Mouse (Mus musculus): ENCODE results near the gene Sp6. TPM values are rescaled to one million over a fixed set of nuclear protein-coding genes. Genes with fewer than 3 reads are reported as not detected.

Gene Sp6
- polyA plus RNA-seq, 1 experiment from 2014 or later, result 0.07 TPM

- peaks cover 8% of the 10 kb centered on the region; the same call in 1 of the 2 replicates for H3K4me1 ChIP-seq (ENCODE audit: insufficient read depth)
- TF ChIP-seq EP300 (IDR thresholded peaks at IDR 0.05; ENCODE audit: low read depth), result no peak
- TF ChIP-seq CTCF (IDR thresholded peaks at IDR 0.05; ENCODE audit: low read depth), result no peak
- DNase-seq, result no peak
- H3K4me2 ChIP-seq (ENCODE audit: low read depth, low read length), result peak overlapping the region; percentile 55
- 27% methylated on average over 17 of the region's 17 CpGs for WGBS (ENCODE audit: insufficient replicate concordance)
- no peak; the same call in 1 of the 2 replicates for ATAC-seq
- H3K9ac ChIP-seq (replicated peaks), result peak overlapping the region; percentile 32
- H3K27me3 ChIP-seq (ENCODE audit: insufficient read depth, low read length), result peaks cover 22% of the 10 kb centered on the region
- H3K36me3 ChIP-seq (replicated peaks; ENCODE audit: insufficient read depth, low read length), result no peaks in the 10 kb centered on the region
- H3K27ac ChIP-seq (ENCODE audit: low read depth), result no peak overlapping the region
- H3K9me3 ChIP-seq (ENCODE audit: low read length), result no peaks in the 10 kb centered on the region
- H3K4me3 ChIP-seq (ENCODE audit: low read depth, low read length), result peak overlapping the region; percentile 1; the same call in 1 of the 2 replicates
Measured at GRCm38 (mm10) chr11:96996773-96997379, 16.3 kb upstream of the Sp6 start.

GRCm38 (mm10) chr11:96997380-96997956 lies 15.7 kb upstream of the Sp6 start:
- Histone ChIP-seq H3K36me3 (replicated peaks; ENCODE audit: insufficient read depth, low read length) (no peaks in the 10 kb centered on the region), H3K9ac (replicated peaks) (peak overlapping the region; percentile 32), H3K4me1 (ENCODE audit: insufficient read depth) (peaks cover 6% of the 10 kb centered on the region; the same call in 1 of the 2 replicates), H3K9me3 (ENCODE audit: low read length) (no peaks in the 10 kb centered on the region), H3K27ac (ENCODE audit: low read depth) (no peak overlapping the region), H3K4me2 (ENCODE audit: low read depth, low read length) (peak overlapping the region; percentile 55), H3K27me3 (ENCODE audit: insufficient read depth, low read length) (peaks cover 25% of the 10 kb centered on the region), H3K4me3 (ENCODE audit: low read depth, low read length) (peak overlapping the region; percentile 1; the same call in 1 of the 2 replicates)
- TF ChIP-seq EP300 (IDR thresholded peaks at IDR 0.05; ENCODE audit: low read depth) (no peak), CTCF (IDR thresholded peaks at IDR 0.05; ENCODE audit: low read depth) (no peak)
- 14% methylated on average over 24 of the region's 30 CpGs for WGBS (ENCODE audit: insufficient replicate concordance)
- ATAC-seq, result peak; percentile 78
- peak; percentile 42 for DNase-seq

GRCm38 (mm10) chr11:97003170-97003569 lies 10.0 kb upstream of the Sp6 start:
- WGBS (ENCODE audit: insufficient replicate concordance), result 29% methylated on average over 5 of the region's 5 CpGs
- H3K27ac ChIP-seq (ENCODE audit: low read depth), result no peak overlapping the region
- H3K9me3 ChIP-seq (ENCODE audit: low read length), result no peaks in the 10 kb centered on the region
- H3K36me3 ChIP-seq (replicated peaks; ENCODE audit: insufficient read depth, low read length), result no peaks in the 10 kb centered on the region
- H3K4me2 ChIP-seq (ENCODE audit: low read depth, low read length), result no peak overlapping the region
- H3K4me3 ChIP-seq (ENCODE audit: low read depth, low read length), result no peak overlapping the region
- ATAC-seq (no peak), DNase-seq (no peak)
- no peak for TF ChIP-seq CTCF (IDR thresholded peaks at IDR 0.05; ENCODE audit: low read depth)
- no peak for TF ChIP-seq EP300 (IDR thresholded peaks at IDR 0.05; ENCODE audit: low read depth)
- no peak overlapping the region for H3K9ac ChIP-seq (replicated peaks)
- peaks cover 25% of the 10 kb centered on the region for H3K27me3 ChIP-seq (ENCODE audit: insufficient read depth, low read length)
- H3K4me1 ChIP-seq (ENCODE audit: insufficient read depth), result no peaks in the 10 kb centered on the region

- peaks cover 25% of the 10 kb centered on the region for H3K27me3 ChIP-seq (ENCODE audit: insufficient read depth, low read length)
Measured at GRCm38 (mm10) chr11:97007093-97007794, 6.0 kb upstream of the Sp6 start.

GRCm38 (mm10) chr11:97009198-97009790 lies 3.9 kb upstream of the Sp6 start:
- WGBS (ENCODE audit: insufficient replicate concordance), result 32% methylated on average over 8 of the region's 8 CpGs
- no peak overlapping the region for H3K4me2 ChIP-seq (ENCODE audit: low read depth, low read length)
- H3K9ac ChIP-seq (replicated peaks), result no peak overlapping the region
- no peaks in the 10 kb centered on the region for H3K9me3 ChIP-seq (ENCODE audit: low read length)
- DNase-seq, result no peak
- H3K27me3 ChIP-seq (ENCODE audit: insufficient read depth, low read length), result peaks cover 33% of the 10 kb centered on the region
- H3K4me3 ChIP-seq (ENCODE audit: low read depth, low read length), result no peak overlapping the region
- H3K27ac ChIP-seq (ENCODE audit: low read depth), result no peak overlapping the region
- TF ChIP-seq CTCF (IDR thresholded peaks at IDR 0.05; ENCODE audit: low read depth), result no peak
- no peak for TF ChIP-seq EP300 (IDR thresholded peaks at IDR 0.05; ENCODE audit: low read depth)
- no peaks in the 10 kb centered on the region for H3K4me1 ChIP-seq (ENCODE audit: insufficient read depth)
- H3K36me3 ChIP-seq (replicated peaks; ENCODE audit: insufficient read depth, low read length), result no peaks in the 10 kb centered on the region
- ATAC-seq, result no peak

More at GRCm38 (mm10) chr11:97007093-97007794, 6.0 kb upstream of the Sp6 start:
- H3K4me1 ChIP-seq (ENCODE audit: insufficient read depth), result no peaks in the 10 kb centered on the region
- WGBS (ENCODE audit: insufficient replicate concordance), result 44% methylated on average over 9 of the region's 9 CpGs
- TF ChIP-seq CTCF (IDR thresholded peaks at IDR 0.05; ENCODE audit: low read depth) (no peak), EP300 (IDR thresholded peaks at IDR 0.05; ENCODE audit: low read depth) (no peak)
- H3K4me2 ChIP-seq (ENCODE audit: low read depth, low read length), result no peak overlapping the region
- no peak overlapping the region for H3K9ac ChIP-seq (replicated peaks)
- H3K9me3 ChIP-seq (ENCODE audit: low read length), result no peaks in the 10 kb centered on the region
- no peak overlapping the region for H3K27ac ChIP-seq (ENCODE audit: low read depth)
- H3K36me3 ChIP-seq (replicated peaks; ENCODE audit: insufficient read depth, low read length), result no peaks in the 10 kb centered on the region
- ATAC-seq (no peak), DNase-seq (no peak)
- H3K4me3 ChIP-seq (ENCODE audit: low read depth, low read length), result no peak overlapping the region
